Mouse (Mus musculus): ENCODE data around the gene Spdye4b.
"Not testable (repeated sequence)": the region's sequence is repeated elsewhere in the genome, so short reads cannot be mapped to it uniquely, and the experiment has no call there.

Gene Spdye4b

DNA sequence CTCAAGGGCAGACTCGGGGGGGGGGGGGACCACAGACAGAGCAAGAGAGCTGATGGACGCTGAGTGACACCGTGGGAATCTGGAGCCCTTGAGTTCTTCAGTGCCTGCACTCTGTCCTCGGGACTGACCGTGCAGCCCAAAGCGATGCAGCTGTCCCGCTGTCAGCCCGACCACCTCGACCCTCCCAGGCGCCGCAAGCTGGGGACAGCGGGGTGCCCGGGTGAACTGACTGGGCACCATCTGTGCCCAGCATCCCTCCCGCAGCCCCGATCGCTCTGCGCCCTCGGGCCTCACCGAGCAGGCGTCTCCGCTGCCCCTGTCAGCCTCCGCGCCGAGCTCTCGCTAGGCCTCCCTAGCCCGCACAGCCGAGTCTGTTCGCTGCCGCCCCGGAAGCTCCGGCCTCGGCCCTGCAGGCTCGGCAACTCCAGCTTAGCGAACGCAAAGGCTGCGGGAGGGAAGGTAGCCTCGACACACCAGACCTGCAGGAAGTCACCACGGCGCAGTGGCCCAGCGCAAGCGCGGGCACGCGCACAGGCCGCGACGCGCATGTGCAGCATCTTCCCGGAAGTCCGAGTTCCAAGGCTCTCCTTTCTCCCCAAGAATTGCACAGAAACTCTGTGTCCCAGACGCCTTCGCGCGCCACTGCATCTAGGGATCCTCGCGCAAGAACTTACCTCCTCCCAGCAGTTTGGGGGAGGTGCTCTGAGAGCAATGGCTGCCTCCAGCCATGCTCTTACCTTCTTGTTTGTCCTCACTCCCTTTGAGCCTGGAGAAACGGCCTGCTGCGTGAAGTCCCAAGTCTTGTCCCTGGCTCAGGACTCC is at the start of gene Spdye4b, which contains the start of gene Rbak:
Spdye4b (plus strand) TSS at position 763 of the 822 bp plus-strand sequence.
Rbak (minus strand) TSS at position 521 of the 822 bp plus-strand sequence.
- DNase-seq (ENCODE audit: low spot score in 2 of 2) = peak; percentile 45 to 82

GRCm38 (mm10) chr5:143132935-143133514 is 47.8 kb upstream of the Spdye4b start:
- DNase-seq (ENCODE audit: low spot score in 2 of 2) = no peak

DNA sequence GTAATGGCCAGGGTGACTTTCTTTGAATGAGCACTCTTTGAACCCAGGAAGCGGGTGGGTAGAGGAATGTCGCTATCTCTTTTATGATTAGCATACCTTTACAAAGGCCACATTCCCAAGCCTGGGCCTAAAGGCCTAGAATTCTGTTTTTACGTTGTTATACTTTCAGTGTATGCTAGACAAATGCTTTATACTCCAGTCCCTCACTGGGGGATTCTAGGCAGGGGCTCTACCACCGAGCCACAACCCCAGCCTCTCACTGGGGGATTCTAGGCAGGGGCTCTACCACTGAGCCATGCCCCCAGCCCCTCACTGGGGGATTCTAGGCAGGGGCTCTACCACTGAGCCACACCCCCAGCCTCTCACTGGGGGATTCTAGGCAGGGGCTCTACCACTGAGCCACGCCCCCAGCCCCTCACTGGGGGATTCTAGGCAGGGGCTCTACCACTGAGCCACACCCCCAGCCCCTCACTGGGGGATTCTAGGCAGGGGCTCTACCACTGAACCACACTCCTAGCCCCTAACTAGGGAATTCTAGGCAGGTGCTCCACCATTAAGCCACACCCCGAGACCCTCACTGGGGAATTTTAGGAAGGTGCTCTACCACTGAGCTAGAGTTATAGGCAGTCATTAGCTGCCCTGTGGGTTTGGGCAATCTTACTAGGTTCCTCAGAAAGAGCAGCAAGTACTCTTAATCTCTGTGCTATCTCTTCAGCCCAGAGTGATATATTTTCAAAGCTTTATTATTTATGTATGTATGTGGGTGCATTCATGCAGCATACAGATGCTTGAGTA is 46.4 kb upstream of the Spdye4b start:
- not testable (repeated sequence) for DNase-seq (ENCODE audit: low spot score in 2 of 2)

DNA sequence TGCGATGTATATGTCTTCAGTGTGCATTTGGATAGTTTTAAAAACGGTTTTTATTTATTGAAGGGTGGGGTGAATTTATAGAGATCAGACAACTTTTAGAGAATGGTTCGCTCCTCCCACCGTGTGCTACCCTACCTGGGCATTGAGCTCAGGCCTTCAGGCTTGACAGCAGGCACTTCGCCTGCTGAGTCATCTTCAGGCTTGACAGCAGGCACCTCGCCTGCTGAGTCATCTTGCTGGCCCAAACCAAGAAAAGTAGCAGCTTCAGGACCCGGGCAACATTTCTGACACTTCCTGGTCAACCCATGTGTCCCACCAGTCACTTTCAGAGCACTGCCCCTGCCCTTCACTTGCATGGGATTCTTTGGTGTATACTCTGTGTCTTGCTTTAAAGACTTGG is 45.8 kb upstream of the Spdye4b start:
- DNase-seq (ENCODE audit: low spot score in 2 of 2) = no peak

DNA sequence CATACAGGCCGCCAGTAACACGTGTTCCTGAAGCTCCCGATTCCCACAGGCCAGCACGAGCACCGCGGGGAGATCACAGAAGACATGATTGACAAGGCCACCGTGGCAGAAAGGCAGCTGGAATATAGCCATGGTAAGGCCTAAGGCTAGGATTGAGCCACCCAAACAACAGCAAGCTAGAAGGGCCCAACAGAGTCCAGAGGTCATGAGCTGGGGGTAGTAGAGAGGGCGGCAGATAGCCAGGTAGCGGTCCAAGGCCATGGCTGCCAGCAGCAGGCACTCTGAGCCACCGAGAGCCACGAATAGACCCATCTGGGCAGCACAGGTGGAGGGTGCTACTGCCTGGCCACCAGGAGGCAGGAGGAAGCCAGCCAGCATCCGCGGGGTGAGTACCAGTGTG is 43.2 kb upstream of the Spdye4b start:
- DNase-seq (ENCODE audit: low spot score in 2 of 2) = no peak

- no peak for DNase-seq (ENCODE audit: low spot score in 2 of 2)
Measured at GRCm38 (mm10) chr5:143147481-143147880, 33.3 kb upstream of the Spdye4b start, which contains the start of gene Olfr718-ps1. Gene Olfr718-ps1, minus strand, starts transcription at chr5:143147581.

DNA sequence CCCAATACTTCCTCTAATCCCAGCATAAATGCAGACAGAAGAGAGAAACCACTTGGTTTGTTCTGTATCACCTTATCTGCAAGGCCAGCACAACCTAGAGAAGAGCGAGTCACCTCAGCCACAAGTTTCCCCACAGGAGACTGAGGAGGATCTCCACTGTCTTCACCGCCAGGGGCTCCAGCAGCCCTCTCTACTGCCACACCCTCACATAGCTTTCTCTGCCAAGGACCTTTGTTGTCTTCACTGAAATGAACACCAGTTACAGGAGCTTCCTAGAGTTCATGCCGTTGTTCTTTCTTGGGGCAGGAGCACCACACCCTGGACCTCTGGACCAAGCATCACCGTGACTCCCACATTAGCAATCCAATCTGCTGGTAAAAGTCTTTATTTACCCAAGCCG is 32.2 kb upstream of the Spdye4b start:
- no peak for DNase-seq (ENCODE audit: low spot score in 2 of 2)

DNA sequence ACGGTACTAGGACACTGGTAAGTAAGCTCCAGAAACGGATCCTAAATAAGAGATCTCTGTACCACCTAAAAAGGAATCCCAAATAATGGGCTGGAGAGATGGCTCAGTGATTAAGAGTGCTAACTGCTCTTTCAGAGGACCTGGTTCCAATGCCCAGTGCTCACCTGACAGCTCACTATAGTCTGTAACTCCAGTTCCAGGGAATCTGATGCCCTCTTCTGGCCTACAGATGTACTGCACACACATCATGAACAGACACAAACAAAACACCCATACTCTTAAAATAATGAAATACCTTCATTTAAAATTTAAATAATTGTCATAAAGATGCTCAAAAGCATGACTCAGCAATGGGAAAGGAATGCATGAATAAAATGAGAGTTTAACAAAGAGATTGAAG is 31.3 kb upstream of the Spdye4b start:
- DNase-seq (ENCODE audit: low spot score in 2 of 2) = no peak

- no peak for DNase-seq (ENCODE audit: low spot score in 2 of 2)
Measured at GRCm38 (mm10) chr5:143150044-143150443, 30.8 kb upstream of the Spdye4b start.

- DNase-seq (ENCODE audit: low spot score in 2 of 2) = no peak
Measured at GRCm38 (mm10) chr5:143153756-143154155, 27.1 kb upstream of the Spdye4b start.

GRCm38 (mm10) chr5:143155534-143155933 is 25.3 kb upstream of the Spdye4b start:
- no peak for DNase-seq (ENCODE audit: low spot score in 2 of 2)

DNA sequence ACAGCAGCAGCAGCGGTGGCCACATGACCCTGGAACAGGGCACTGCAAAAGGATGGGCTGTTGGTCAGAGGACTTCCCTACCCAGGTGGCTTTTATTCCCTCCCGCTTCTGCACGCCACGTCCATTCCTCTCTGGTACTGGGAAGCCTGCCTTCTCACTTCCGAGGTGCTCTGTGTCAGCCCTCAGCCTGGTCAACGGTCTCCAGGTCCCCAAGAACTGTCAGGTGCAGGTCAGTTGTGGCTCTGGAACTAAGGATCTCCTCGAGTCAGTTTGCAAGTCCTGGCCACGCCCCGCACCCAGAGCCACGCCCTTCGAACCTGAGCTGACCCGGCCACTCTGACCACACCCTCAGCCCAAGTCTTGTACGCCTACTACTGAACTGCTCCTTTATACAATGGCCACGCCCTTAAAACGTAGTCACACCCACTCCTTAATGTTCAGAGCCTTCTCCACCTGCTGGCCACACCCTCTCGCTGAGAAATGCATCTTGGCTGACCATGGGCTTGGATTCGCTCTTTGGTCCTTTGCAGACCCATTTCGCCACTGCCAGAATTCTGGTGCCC is 15.2 kb upstream of the Spdye4b start:
- peak in 1 of 2 experiments; percentile 63 for DNase-seq (ENCODE audit: low spot score in 2 of 2)

DNA sequence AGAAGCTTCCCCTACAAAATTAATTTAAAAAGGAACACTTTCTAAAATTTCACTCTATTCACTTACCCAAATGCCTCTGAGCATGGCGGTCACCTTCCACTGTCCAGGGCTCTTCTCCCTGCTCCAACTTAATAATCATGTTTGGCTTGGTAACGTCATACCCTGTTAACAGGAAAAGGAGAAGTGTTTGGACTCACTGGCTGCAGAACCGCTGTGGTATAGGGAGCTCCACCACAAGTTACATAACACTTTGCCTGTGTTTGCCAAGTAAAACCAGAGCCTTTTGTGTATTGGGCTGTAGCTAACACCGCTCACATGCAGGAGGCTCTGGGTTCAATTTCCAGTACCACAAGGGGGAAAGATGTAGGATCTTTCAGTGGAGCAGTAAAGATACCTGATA is 4.8 kb upstream of the Spdye4b start:
- no peak for DNase-seq (ENCODE audit: low spot score in 2 of 2)

- DNase-seq (ENCODE audit: low spot score in 2 of 2) = peak in 1 of 2 experiments; percentile 26
Measured at GRCm38 (mm10) chr5:143177541-143178200, 3.1 kb upstream of the Spdye4b start.

DNA sequence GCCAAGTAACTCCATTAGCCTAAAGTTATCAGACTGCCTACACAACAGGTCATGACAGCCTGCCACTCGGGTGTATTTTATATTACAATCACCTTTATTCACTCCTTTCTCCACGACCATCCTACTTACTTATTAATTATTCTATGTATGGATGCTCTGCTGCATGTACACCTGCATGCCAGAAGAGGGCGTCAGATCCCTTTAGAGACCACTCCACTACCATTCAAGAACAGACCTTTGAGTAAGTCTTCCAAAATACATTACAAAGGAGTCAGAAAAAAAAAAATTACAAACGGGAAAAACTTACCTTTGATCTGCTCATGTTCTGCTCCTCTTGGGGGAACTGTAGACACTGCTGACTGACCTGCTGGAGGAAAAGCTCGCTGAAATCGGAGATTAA is 1.6 kb upstream of the Spdye4b start:
- peak in 1 of 2 experiments; percentile 24 for DNase-seq (ENCODE audit: low spot score in 2 of 2)

GRCm38 (mm10) chr5:143188014-143188413 is 7.2 kb downstream of the Spdye4b start:
- not testable (repeated sequence) for DNase-seq (ENCODE audit: low spot score in 2 of 2)

DNA sequence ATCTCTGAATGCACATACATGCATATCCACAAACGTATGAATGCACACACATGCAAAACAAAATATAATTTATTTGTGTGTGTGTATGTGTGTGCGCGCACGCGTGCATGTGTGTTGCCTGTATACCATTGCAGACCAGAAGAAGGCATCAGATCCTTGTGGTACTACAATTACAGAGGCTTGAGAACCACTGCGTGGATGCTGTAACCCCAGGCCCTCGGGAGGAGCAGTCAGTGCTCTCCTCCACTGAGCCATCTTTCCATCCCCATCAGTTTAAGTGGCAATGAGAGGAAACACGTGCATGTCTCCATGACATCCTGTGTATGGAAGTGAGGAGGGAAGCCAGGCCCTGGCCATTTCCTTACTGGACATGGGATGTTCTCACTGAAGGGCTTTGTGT is 12.0 kb downstream of the Spdye4b start:
- DNase-seq (ENCODE audit: low spot score in 2 of 2) = no peak

DNA sequence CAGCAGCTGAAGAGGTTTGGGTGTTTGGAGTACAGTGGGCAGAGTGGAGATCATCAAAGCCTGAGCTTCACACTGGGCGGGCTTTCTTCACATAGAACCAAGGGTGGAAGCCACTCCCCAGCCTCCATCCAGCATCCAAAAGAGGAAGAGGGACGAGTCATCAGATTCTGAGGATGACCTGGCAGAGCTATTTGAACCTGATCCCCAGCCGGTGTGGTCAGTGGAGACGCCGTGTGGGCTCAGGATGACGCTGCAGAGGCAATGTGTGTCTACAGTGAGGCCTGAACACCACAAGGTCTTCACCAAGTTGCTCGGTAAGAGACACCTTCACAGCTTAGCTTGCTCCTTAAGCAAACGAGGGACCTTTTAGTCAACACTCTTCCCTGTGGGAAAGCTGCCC is 13.9 kb downstream of the Spdye4b start:
- DNase-seq (ENCODE audit: low spot score in 2 of 2) = not testable (repeated sequence)

DNA sequence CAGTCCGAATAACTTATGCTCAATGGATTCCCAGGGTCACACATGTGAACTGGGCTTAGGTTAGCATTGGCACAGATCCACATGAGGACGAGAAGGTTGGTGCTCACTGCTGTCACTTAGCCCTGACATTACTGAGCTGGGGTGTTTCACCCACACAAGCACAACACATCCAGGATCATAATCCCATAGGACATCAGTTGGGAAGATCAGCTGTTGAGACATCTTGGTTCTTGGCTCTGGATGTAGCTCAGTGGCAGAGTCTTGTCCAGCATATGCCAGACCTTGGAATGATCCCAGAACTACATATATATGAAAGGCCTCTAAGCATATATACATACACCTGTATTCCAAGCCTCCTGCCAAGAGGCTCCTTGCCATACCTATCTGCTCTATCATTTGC is 14.3 kb downstream of the Spdye4b start:
- DNase-seq (ENCODE audit: low spot score in 2 of 2) = no peak

DNA sequence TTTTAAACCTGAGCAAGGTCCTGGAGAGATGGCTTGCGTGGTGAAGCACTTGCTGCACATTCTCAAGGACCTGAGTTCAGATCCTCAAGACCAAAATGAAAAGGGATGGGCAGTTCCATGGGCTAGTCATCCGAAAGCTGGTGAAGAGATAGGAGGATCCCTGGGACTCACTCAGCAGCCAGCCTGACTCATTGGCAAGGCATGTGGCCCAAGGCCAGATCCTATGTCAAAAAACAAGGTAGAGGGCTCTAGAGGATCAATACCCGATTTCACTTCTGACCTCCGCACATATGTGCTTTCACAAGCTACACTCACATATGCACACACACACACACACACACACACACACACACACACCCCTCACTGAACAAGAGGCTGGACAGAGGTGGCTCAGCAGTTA is 15.7 kb downstream of the Spdye4b start:
- no peak for DNase-seq (ENCODE audit: low spot score in 2 of 2)

- peak in 1 of 2 experiments; percentile 25 for DNase-seq (ENCODE audit: low spot score in 2 of 2)
Measured at GRCm38 (mm10) chr5:143205015-143205414, 24.2 kb downstream of the Spdye4b start.
